Mouse (Mus musculus) heart, adult 18-20 months (tissue): Measurements from ENCODE around the gene Otx2. TPM values are rescaled to one million over a fixed set of nuclear protein-coding genes. Genes with fewer than 3 reads are reported as not detected.
A peak's percentile ranks its signal among the peaks of the same experiment; 100 is the strongest.

Experiments
- DNase-seq, 2 experiments: peaks; one replicate each; pipeline ENCODE4 v3.0.0; 2021 to 2022; ENCODE audit warnings: mixed read lengths in 1 of 2
- total RNA-seq, 2 experiments: library from RNA; stranded (reverse); gene quantifications; 2 replicates each; pipeline ENCODE4 v1.2.3; 2021

Otx2 gene
- total RNA-seq, 2 experiments from 2014 or later = not detected

DNA sequence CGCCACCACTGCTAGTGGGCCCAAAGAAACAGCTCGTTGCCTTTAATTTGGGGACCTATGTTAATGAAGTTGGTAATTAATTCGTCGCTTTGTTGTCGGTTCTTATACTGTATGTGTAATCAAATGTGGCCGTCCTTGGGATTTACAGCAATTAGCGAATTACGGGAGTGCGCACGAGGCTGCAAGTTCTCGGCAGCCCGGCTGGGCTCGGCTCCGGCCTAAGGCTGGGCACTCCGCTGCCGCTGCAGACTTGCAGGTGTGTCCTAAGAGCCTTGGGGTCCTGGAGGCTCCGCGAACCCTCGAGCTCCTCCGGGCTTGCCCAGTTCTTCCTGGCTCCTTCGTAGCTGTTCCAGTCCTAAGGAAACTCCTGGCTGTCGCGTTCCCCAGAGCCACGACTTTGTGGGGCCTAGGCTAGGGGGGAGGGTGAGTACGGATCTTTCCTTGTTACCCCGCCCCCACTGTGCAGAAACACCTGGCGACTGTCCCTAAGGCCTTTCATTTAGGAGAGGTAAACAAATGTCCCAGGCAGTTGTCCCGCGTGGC lies 4.8 kb downstream of the Otx2 start:
- DNase-seq = no peak

DNA sequence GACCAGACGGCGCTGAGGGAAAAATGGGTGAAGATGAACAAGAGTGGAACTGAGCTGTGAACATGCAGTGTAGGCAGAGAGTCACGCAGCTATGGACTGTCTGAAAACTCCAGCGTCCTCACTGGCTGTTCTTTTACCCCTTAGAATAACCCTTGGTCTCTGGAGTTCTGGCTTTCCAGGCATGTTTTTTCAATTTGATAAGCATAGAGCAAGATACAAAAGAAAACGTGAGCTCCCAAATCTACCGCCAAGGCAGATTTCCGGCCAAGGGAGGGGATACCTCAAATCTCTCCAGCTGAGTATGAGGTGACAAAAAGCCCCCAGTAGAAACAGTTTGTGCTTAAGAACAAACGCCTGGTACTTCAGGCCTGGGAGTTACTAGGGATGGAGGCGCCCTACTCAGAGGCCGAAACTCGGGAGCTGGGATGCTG lies 5.6 kb downstream of the Otx2 start:
- no peak for DNase-seq

DNA sequence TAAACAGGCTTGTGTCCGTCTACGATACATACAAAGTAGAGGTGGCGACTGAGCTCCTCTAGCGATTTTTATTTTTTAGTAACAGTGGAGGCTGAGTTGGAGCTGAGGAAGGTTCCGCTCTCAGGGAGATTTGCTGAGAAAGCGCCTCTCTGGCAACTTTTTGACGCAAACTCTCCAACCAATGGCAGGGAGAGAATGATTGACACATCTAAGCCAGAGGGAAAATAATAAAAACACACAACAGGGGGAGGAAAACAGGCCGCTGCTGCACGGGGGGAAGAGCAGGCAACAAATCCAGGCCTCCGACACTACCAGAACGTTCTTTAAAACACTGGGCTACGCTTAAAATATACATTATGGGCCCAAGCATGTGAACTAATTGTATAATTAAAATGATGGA lies 6.2 kb downstream of the Otx2 start:
- no peak for DNase-seq

DNA sequence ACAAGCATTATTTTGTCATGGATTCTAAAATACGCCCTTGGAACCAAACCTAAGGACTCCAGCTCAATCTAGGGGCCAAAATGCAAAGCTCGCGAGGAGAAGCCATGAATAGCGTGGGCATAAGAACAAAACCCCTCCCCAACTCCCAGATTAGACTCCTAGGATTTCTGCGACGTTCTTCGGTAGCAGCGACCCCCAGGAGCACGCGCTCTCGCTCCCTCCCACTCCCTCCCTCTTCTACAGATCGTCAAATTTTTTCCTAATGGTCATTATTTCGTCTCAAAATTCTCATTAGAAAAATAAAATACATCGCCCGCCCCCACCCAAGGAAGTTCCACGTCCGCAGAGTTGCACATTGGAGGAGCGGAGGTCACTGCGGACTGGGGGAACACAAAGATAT lies 6.8 kb downstream of the Otx2 start:
- DNase-seq = no peak

GRCm38 (mm10) chr14:48665816-48666661 lies 7.6 kb downstream of the Otx2 start:
- DNase-seq = peak in 1 of 2 experiments; percentile 41

- DNase-seq = peak; percentile 5 to 51
Measured at GRCm38 (mm10) chr14:48664841-48665815, 8.5 kb downstream of the Otx2 start.

GRCm38 (mm10) chr14:48664001-48664810 lies 9.4 kb downstream of the Otx2 start:
- peak in 1 of 2 experiments; percentile 29 for DNase-seq

- no peak for DNase-seq
Measured at GRCm38 (mm10) chr14:48663531-48663930, 10.1 kb downstream of the Otx2 start.

- no peak for DNase-seq
Measured at GRCm38 (mm10) chr14:48662568-48663236, 10.9 kb downstream of the Otx2 start.

GRCm38 (mm10) chr14:48661646-48662567 lies 11.7 kb downstream of the Otx2 start:
- DNase-seq = no peak

GRCm38 (mm10) chr14:48661151-48661550 lies 12.5 kb downstream of the Otx2 start:
- no peak for DNase-seq

GRCm38 (mm10) chr14:48660593-48660992 lies 13.0 kb downstream of the Otx2 start:
- no peak for DNase-seq

- DNase-seq = no peak
Measured at GRCm38 (mm10) chr14:48659661-48660060, 14.0 kb downstream of the Otx2 start.

DNA sequence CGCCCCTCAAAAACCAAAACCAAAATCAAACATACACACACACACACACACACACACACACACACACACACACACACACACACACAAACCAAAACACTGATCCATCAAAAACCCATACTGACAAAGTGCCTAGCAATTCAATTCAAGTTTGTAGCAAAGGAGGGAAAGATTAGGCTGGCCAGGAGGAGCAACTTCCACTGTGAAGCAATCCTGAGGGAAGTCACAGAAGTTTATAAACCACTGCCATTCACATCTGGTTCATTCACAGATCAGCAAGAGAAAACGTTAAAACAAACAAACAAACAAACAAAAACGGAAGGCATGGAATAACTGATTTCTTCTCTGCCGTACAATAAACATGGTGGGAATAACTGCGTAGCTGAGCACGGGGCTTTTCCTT lies 16.4 kb downstream of the Otx2 start:
- no peak for DNase-seq

DNA sequence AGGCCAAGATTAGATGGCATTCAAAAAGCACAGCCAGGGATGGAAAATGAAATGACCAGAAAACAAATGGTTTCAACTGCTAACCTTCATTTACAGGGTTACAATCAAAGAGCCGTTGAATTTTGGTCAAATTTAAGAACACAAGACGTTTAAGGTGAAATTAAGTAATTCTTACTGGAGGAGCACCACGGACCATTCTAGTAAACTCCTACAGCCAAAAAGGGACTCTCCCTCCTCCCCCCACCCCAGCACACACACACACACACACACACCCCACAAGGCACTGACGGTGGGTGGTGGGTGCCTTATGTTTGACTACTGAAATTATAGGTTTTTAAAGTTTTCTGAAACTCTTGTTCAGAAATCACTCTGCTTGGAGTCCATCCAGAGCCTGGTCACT lies 16.9 kb downstream of the Otx2 start:
- no peak for DNase-seq

GRCm38 (mm10) chr14:48655792-48656550 lies 17.6 kb downstream of the Otx2 start:
- no peak for DNase-seq

DNA sequence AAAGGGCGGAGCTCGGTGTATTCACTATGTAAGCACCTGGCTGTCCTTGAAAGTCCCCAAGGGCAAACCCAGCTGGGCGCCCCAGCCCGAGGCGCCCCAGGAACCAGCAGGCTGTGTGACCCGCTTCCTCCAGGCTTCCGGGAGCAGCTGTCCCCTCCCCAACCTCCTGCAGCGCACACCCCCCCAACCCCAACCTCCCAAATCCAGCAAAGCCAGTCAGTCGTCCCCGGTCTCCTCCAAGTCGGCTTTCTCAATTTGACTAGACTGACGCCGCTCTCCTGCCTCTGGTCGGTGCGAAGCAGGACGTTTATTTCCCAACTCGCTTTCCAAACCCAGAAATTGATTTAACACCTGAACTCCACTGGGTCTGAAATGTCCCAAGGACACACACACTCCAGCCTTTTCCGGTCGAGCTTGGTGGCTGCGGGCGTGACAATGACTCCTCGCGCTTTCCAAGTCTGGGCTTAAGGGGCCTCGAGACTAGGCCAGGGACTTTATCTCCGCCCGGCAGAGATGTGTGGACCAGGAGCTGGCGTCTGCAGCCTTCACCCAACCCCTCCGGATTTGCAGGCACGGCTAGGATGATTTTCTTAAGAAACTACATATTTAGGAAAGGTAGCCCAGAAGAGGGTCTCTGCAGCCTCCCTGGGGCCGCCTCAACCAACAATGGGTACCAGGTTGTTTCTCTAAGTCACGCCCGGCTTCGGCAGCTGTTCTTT lies 18.4 kb downstream of the Otx2 start:
- DNase-seq = no peak

DNA sequence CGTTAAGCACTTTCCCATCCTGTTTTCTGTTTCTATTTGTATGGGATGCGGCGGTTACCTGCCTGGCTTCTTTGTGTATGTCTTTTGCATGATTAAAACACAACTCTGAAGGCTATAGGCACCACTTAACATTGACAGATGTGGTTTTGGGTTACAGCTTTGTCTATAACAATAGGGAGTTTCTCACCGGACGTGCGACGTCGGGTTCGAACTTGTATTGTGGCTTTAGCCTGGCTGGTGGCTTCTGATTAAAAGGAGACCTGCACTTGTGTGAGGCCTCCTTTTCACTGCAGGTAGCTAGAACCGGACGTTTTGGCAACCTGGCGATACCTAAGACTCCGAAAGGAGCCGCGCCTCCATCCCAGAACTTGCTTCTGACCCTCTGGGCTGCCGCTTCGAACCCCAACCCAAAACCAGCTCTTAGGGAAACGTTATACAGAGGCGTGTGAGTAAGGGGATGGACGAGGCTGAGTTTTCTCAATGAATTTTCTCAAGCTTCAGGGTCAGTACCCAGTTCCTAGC lies 19.0 kb downstream of the Otx2 start:
- no peak for DNase-seq
